Mouse (Mus musculus) thymus, adult 2 months (tissue): ENCODE measurements at regions not wholly inside any gene's neighbourhood (a gene's known extent, or its start where the extent isn't known, plus 50 kb on each side); places are given as distances from the start of the nearest gene placed in this dataset.

Experiments used
- CTCF ChIP-seq: fragments of 200-500 bp; IDR thresholded peaks from 2 replicates; pipeline ENCODE4 v1.5.1; 2012; ENCODE audit warnings: mild to moderate bottlenecking, control low read depth, low read length, moderate library complexity, borderline replicate concordance; ENCODE audit not compliant: control insufficient read depth, poor library complexity, insufficient read depth; ENCODE audit errors: extremely low read depth
- POLR2A ChIP-seq: fragments of 200-500 bp; IDR thresholded peaks from 2 replicates; pipeline ENCODE4 v1.6.1; 2012; ENCODE audit warnings: mild to moderate bottlenecking, low read length, control low read depth, moderate library complexity; ENCODE audit not compliant: control insufficient read depth, poor library complexity, insufficient read depth; ENCODE audit errors: extremely low read depth

GRCm38 (mm10) chr17:68111834-68112473 lies 108.0 kb upstream of the Arhgap28 start:
- no peak for TF ChIP-seq CTCF
- TF ChIP-seq POLR2A = no peak
